Mouse (Mus musculus) midbrain, embryonic 14.5 days (tissue): ENCODE data around the gene Pogz. TPM values are rescaled to one million over a fixed set of nuclear protein-coding genes. Genes with fewer than 3 reads are reported as not detected.
"Not testable (repeated sequence)": the region's sequence is repeated elsewhere in the genome, so short reads cannot be mapped to it uniquely, and the experiment has no call there.

Source experiments
- ATAC-seq: fragments of 200-750 bp; cut with Nextera tagmentation; 2 replicates; pipeline ENCODE4 v1.8.0; 2017; ENCODE audit warnings: moderate number of reproducible peaks, moderate library complexity; ENCODE audit not compliant: low FRiP score, low TSS enrichment
- DNase-seq: peaks from one replicate; pipeline ENCODE4 v3.0.0-alpha.2; 2015
- H3K27ac ChIP-seq: fragments of 300-500 bp; sonication (generic); replicated peaks from 2 replicates; pipeline ENCODE4 v1.5.1; 2014; ENCODE audit warnings: mild to moderate bottlenecking, low read depth, low read length, moderate library complexity
- H3K27me3 ChIP-seq: fragments of 300-500 bp; sonication (generic); 2 replicates; pipeline ENCODE4 v1.6.1; 2014; ENCODE audit warnings: low read length, control low read depth, mixed read lengths; ENCODE audit not compliant: control insufficient read depth, insufficient read depth
- H3K36me3 ChIP-seq: fragments of 300-500 bp; sonication (generic); 2 replicates; pipeline ENCODE4 v1.6.1; 2014; ENCODE audit warnings: low read length, control low read depth; ENCODE audit not compliant: control insufficient read depth, insufficient read depth
- H3K4me1 ChIP-seq: fragments of 300-500 bp; sonication (generic); 2 replicates; pipeline ENCODE4 v1.6.1; 2014; ENCODE audit warnings: mild to moderate bottlenecking, antibody characterized with exemption, low read length, control low read depth; ENCODE audit not compliant: control insufficient read depth, insufficient read depth
- H3K4me2 ChIP-seq: fragments of 300-500 bp; sonication (generic); 2 replicates; pipeline ENCODE4 v1.6.1; 2014; ENCODE audit warnings: mild to moderate bottlenecking, low read length, moderate library complexity
- H3K4me3 ChIP-seq: fragments of 300-500 bp; sonication (generic); replicated peaks from 2 replicates; pipeline ENCODE4 v1.5.1; 2014; ENCODE audit warnings: low read depth, low read length
- H3K9ac ChIP-seq: fragments of 300-500 bp; sonication (generic); replicated peaks from 2 replicates; pipeline ENCODE4 v1.6.1; 2014; ENCODE audit warnings: mild to moderate bottlenecking, low read length, moderate library complexity
- H3K9me3 ChIP-seq: fragments of 300-500 bp; sonication (generic); 2 replicates; pipeline ENCODE4 v1.6.1; 2016; ENCODE audit warnings: low read length, control low read depth, mixed read lengths; ENCODE audit not compliant: control insufficient read depth
- WGBS: fragments of 180-500 bp; shearing (Covaris S2); extraction: QIAGEN DNeasy Blood & Tissue Kit; methylation state at CpG from one replicate; pipeline ENCODE4 v1.1.7; 2014; 5-methylcytosine and 5-hydroxymethylcytosine counted together
- polyA plus RNA-seq: library from polyadenylated mRNA; unstranded; fragments of >200 nt; fragmentation: Nextera tagmentation; extraction: Ambion mirVana; gene quantifications from 2 replicates; pipeline ENCODE4 v1.2.1, GENCODE M21; 2014

Gene Pogz
- polyA plus RNA-seq, 1 experiment from 2014 or later = 28.7 TPM

GRCm38 (mm10) chr3:94930386-94931266 lies 93.3 kb downstream of the Pogz start:
- H3K9ac ChIP-seq, H3K36me3 ChIP-seq, H3K27ac ChIP-seq, H3K4me2 ChIP-seq, H3K4me1 ChIP-seq, H3K4me3 ChIP-seq, ATAC-seq, H3K9me3 ChIP-seq, H3K27me3 ChIP-seq, DNase-seq: not testable (repeated sequence)
- WGBS = 48% methylated on average over 7 of the region's 7 CpGs

- whole genome bisulfite sequencing = 74% methylated on average over 10 of the region's 10 CpGs
- DNase-seq, ATAC-seq: not testable (repeated sequence)
Measured at GRCm38 (mm10) chr3:94931427-94932082, 94.2 kb downstream of the Pogz start.

More at GRCm38 (mm10) chr3:94931427-94932082, 94.2 kb downstream of the Pogz start:
- not testable (repeated sequence) for H3K4me3 ChIP-seq, H3K4me2 ChIP-seq, H3K27me3 ChIP-seq, H3K9me3 ChIP-seq, H3K9ac ChIP-seq, H3K36me3 ChIP-seq, H3K27ac ChIP-seq, H3K4me1 ChIP-seq

Other genes starting within 250 kb of the Pogz start
- not detected in 2 replicates for gene Gm10972, start 194.5 kb upstream of the Pogz start, polyA plus RNA-seq
- 5.2 and 5.6 TPM in 2 replicates for gene Tuft1, start 178.7 kb upstream of the Pogz start, polyA plus RNA-seq
- not detected in 2 replicates for gene Selenbp2, start 144.0 kb upstream of the Pogz start, polyA plus RNA-seq
- gene Cgn, start 51.1 kb upstream of the Pogz start, polyA plus RNA-seq = 5.9 and 7.7 TPM in 2 replicates
- 377 and 407 TPM in 2 replicates for gene Psmb4, start 49.4 kb downstream of the Pogz start, polyA plus RNA-seq
- 7.3 and 9.1 TPM in 2 replicates for gene Selenbp1, start 95.5 kb downstream of the Pogz start, polyA plus RNA-seq
- 8.3 and 8.6 TPM in 2 replicates for gene Rfx5, start 116.5 kb downstream of the Pogz start, polyA plus RNA-seq
- gene Pi4kb, start 137.2 kb downstream of the Pogz start, polyA plus RNA-seq = 24.3 and 28.7 TPM in 2 replicates
- 22.5 and 30.0 TPM in 2 replicates for gene Zfp687, start 177.9 kb downstream of the Pogz start, polyA plus RNA-seq
- 258 and 282 TPM in 2 replicates for gene Psmd4, start 205.0 kb downstream of the Pogz start, polyA plus RNA-seq